Mouse (Mus musculus) limb, embryonic 14.5 days (tissue): ENCODE data around the gene Slc26a9. TPM values are rescaled to one million over a fixed set of nuclear protein-coding genes. Genes with fewer than 3 reads are reported as not detected.

Experiments
- ATAC-seq: fragments of 200-750 bp; cut with Nextera tagmentation; 2 replicates; pipeline ENCODE4 v1.8.0; 2017; ENCODE audit warnings: low read depth, moderate number of reproducible peaks, moderate TSS enrichment; ENCODE audit not compliant: low FRiP score
- DNase-seq: peaks from one replicate; pipeline ENCODE4 v3.0.0-alpha.2; 2015; ENCODE audit warnings: low spot score
- H3K27ac ChIP-seq: fragments of 300-500 bp; sonication (generic); replicated peaks from 2 replicates; pipeline ENCODE4 v1.5.1; 2014; ENCODE audit warnings: low read depth, mild to moderate bottlenecking, low read length, moderate library complexity, mixed read lengths
- H3K27me3 ChIP-seq: fragments of 300-500 bp; sonication (generic); 2 replicates; pipeline ENCODE4 v1.6.1; 2014; ENCODE audit warnings: low read length, mixed read lengths; ENCODE audit not compliant: control insufficient read depth, insufficient read depth
- H3K36me3 ChIP-seq: fragments of 300-500 bp; sonication (generic); 2 replicates; pipeline ENCODE4 v1.6.1; 2014; ENCODE audit warnings: mild to moderate bottlenecking, low read length, moderate library complexity, mixed read lengths; ENCODE audit not compliant: control insufficient read depth, insufficient read depth
- H3K4me1 ChIP-seq: fragments of 300-500 bp; sonication (generic); 2 replicates; pipeline ENCODE4 v1.6.1; 2014; ENCODE audit warnings: antibody characterized with exemption, low read length, mixed read lengths; ENCODE audit not compliant: control insufficient read depth, insufficient read depth
- H3K4me2 ChIP-seq: fragments of 300-500 bp; sonication (generic); replicated peaks from 2 replicates; pipeline ENCODE4 v1.6.1; 2014; ENCODE audit warnings: low read depth, mild to moderate bottlenecking, low read length, moderate library complexity; ENCODE audit not compliant: severe bottlenecking
- H3K4me3 ChIP-seq: fragments of 300-500 bp; sonication (generic); replicated peaks from 2 replicates; pipeline ENCODE4 v1.5.1; 2014; ENCODE audit warnings: low read length
- H3K9ac ChIP-seq: fragments of 300-500 bp; sonication (generic); 2 replicates; pipeline ENCODE4 v1.6.1; 2014; ENCODE audit warnings: mild to moderate bottlenecking, low read depth, low read length, moderate library complexity; ENCODE audit not compliant: severe bottlenecking
- H3K9me3 ChIP-seq: fragments of 300-500 bp; sonication (generic); 2 replicates; pipeline ENCODE4 v1.6.1; 2016; ENCODE audit warnings: low read length; ENCODE audit not compliant: control insufficient read depth
- POLR2A ChIP-seq: fragments of 200-500 bp; IDR thresholded peaks from 2 replicates; pipeline ENCODE4 v1.8.0; 2012; ENCODE audit warnings: inconsistent platforms, mild to moderate bottlenecking, moderate library complexity, borderline replicate concordance; ENCODE audit not compliant: insufficient read depth, insufficient read length; ENCODE audit errors: extremely low read depth
- whole genome bisulfite sequencing: fragments of 180-500 bp; shearing (Covaris S2); extraction: QIAGEN DNeasy Blood & Tissue Kit; methylation state at CpG from one replicate; pipeline ENCODE4 v1.1.7; 2014; 5-methylcytosine and 5-hydroxymethylcytosine counted together
- polyA plus RNA-seq, 2 experiments: library from polyadenylated mRNA; depleted of rRNA in 1 of 2; stranded (reverse) in 1 of 2; unstranded in 1 of 2; fragments of >200 nt; fragmentation: Nextera tagmentation in 1 of 2; extraction: Ambion mirVana in 1 of 2; gene quantifications; 2 replicates each; pipeline versions ENCODE4 v1.2.1 to v1.2.3; 2012 to 2014

Gene Slc26a9
- polyA plus RNA-seq, 2 experiments, result 0.03 TPM; not detected in 1

DNA sequence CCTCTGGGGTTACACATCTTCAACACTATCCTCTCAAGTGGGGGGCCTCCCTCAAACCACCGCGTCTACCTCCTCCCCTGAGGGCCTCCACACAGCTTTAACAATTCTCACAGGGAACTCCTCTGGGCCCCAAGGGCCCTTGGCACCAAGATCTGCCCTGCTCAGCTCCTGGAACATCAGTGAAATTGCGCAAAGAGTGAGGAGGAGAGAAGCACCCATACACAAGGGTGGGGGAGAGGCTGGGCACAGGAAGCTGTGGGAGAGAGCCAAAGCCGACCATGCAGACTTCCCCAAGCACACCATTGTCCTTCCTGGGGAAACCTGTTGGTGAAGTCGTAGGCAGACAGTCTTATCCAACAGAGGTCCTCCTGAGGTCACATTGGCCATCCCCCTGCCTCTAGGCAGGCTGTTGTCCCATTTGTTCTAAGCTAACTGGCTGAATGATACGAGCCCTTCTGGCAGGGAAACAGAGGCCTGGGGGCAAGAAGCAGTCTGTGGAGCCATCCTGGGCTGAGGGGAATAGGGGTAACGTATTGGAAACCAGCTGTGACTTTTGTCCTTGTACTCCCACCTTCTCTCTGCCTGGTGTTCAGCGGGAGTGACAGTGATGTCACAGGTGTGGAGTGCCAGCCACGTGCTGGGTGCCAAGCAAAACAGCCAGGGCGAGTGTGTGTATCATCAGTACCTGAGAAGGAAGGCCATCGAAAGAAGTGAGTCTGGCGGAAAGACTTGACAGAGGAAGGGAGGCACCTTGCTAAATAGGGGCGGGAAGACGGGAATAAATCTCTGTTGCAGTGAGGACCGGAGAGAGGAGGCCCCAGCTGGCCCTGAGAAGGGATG, 6.1 kb downstream of the Slc26a9 start:
- H3K27me3 ChIP-seq, result no peaks in the 10 kb centered on the region
- H3K4me3 ChIP-seq, result no peak overlapping the region
- no peak for TF ChIP-seq POLR2A
- H3K36me3 ChIP-seq, result no peaks in the 10 kb centered on the region
- 69% methylated on average over 15 of the region's 15 CpGs for WGBS
- H3K4me2 ChIP-seq, result no peak overlapping the region
- H3K4me1 ChIP-seq, result no peaks in the 10 kb centered on the region
- no peak for DNase-seq
- no peak overlapping the region for H3K9ac ChIP-seq
- ATAC-seq, result no peak
- no peak overlapping the region for H3K27ac ChIP-seq
- no peaks in the 10 kb centered on the region for H3K9me3 ChIP-seq

- no peak overlapping the region for H3K4me3 ChIP-seq
- ATAC-seq (peak; percentile 26; the same call in 1 of the 2 replicates), DNase-seq (peak; percentile 39)
- no peaks in the 10 kb centered on the region for H3K36me3 ChIP-seq
- H3K9ac ChIP-seq, result no peak overlapping the region
- H3K4me2 ChIP-seq, result no peak overlapping the region
- 65% methylated on average over 3 of the region's 3 CpGs for WGBS
- H3K27me3 ChIP-seq, result no peaks in the 10 kb centered on the region
- no peaks in the 10 kb centered on the region for H3K4me1 ChIP-seq
- no peak overlapping the region for H3K27ac ChIP-seq
- no peaks in the 10 kb centered on the region for H3K9me3 ChIP-seq
- no peak for TF ChIP-seq POLR2A
These were observed 7.5 kb downstream of the Slc26a9 start for GRCm38 (mm10) chr1:131751181-131751890.

GRCm38 (mm10) chr1:131751891-131752311, 8.1 kb downstream of the Slc26a9 start:
- Histone ChIP-seq H3K9ac (no peak overlapping the region), H3K4me2 (no peak overlapping the region), H3K9me3 (no peaks in the 10 kb centered on the region), H3K4me1 (no peaks in the 10 kb centered on the region), H3K36me3 (no peaks in the 10 kb centered on the region), H3K27me3 (no peaks in the 10 kb centered on the region), H3K4me3 (no peak overlapping the region), H3K27ac (0 out of 2 replicates have a peak overlapping the region, but pooled peaks have one; percentile 8)
- no peak for TF ChIP-seq POLR2A
- DNase-seq (no peak), ATAC-seq (no peak)
- WGBS, result 67% methylated on average over 10 of the region's 10 CpGs

- 81% methylated on average over 3 of the region's 3 CpGs for WGBS
- no peak overlapping the region for H3K4me2 ChIP-seq
- H3K4me3 ChIP-seq, result no peak overlapping the region
- TF ChIP-seq POLR2A, result no peak
- no peaks in the 10 kb centered on the region for H3K36me3 ChIP-seq
- no peak overlapping the region for H3K9ac ChIP-seq
- H3K9me3 ChIP-seq, result no peaks in the 10 kb centered on the region
- H3K27me3 ChIP-seq, result no peaks in the 10 kb centered on the region
- no peaks in the 10 kb centered on the region for H3K4me1 ChIP-seq
- H3K27ac ChIP-seq, result no peak overlapping the region
- DNase-seq (no peak), ATAC-seq (no peak)
These were observed 10.5 kb downstream of the Slc26a9 start for GRCm38 (mm10) chr1:131754212-131754829.

GRCm38 (mm10) chr1:131754916-131755315, 11.1 kb downstream of the Slc26a9 start:
- no peak for TF ChIP-seq POLR2A
- DNase-seq, result no peak

More at GRCm38 (mm10) chr1:131754916-131755315, 11.1 kb downstream of the Slc26a9 start:
- Histone ChIP-seq H3K27me3 (no peaks in the 10 kb centered on the region), H3K9ac (no peak overlapping the region), H3K4me1 (no peaks in the 10 kb centered on the region), H3K27ac (no peak overlapping the region), H3K36me3 (no peaks in the 10 kb centered on the region), H3K4me2 (no peak overlapping the region), H3K4me3 (no peak overlapping the region), H3K9me3 (no peaks in the 10 kb centered on the region)
- no peak for ATAC-seq
- WGBS, result 96% methylated on average over 4 of the region's 4 CpGs
